Mouse (Mus musculus) stomach, postnatal 0 days (tissue): ENCODE measurements around the gene Gm5458. TPM values are rescaled to one million over a fixed set of nuclear protein-coding genes. Genes with fewer than 3 reads are reported as not detected.
"Not testable (repeated sequence)": the region's sequence is repeated elsewhere in the genome, so short reads cannot be mapped to it uniquely, and the experiment has no call there.

ENCODE experiments used
- ATAC-seq: fragments of 200-750 bp; cut with Nextera tagmentation; 2 replicates; pipeline ENCODE4 v1.8.0; 2017; ENCODE audit not compliant: low FRiP score, low TSS enrichment
- DNase-seq: peaks from one replicate; pipeline ENCODE4 v3.0.0-alpha.2; 2016; ENCODE audit warnings: low spot score
- H3K27ac ChIP-seq: fragments of 300-500 bp; sonication (generic); replicated peaks from 2 replicates; pipeline ENCODE4 v1.5.1; 2014; ENCODE audit warnings: mild to moderate bottlenecking, control low read depth
- H3K27me3 ChIP-seq: fragments of 300-500 bp; sonication (generic); 2 replicates; pipeline ENCODE4 v1.6.1; 2014; ENCODE audit warnings: low read length; ENCODE audit not compliant: control insufficient read depth, insufficient read depth
- H3K36me3 ChIP-seq: fragments of 300-500 bp; sonication (generic); 2 replicates; pipeline ENCODE4 v1.6.1; 2014; ENCODE audit warnings: low read length, mixed read lengths; ENCODE audit not compliant: control insufficient read depth, insufficient read depth
- H3K4me1 ChIP-seq: fragments of 300-500 bp; sonication (generic); replicated peaks from 2 replicates; pipeline ENCODE4 v1.6.1; 2014; ENCODE audit warnings: antibody characterized with exemption; ENCODE audit not compliant: control insufficient read depth, insufficient read depth
- H3K4me2 ChIP-seq: fragments of 300-500 bp; sonication (generic); replicated peaks from 2 replicates; pipeline ENCODE4 v1.6.1; 2014; ENCODE audit warnings: low read depth, mild to moderate bottlenecking, control low read depth, moderate library complexity
- H3K4me3 ChIP-seq: fragments of 300-500 bp; sonication (generic); 2 replicates; pipeline ENCODE4 v1.5.1; 2014; ENCODE audit warnings: low read depth, low read length, control low read depth
- H3K9ac ChIP-seq: fragments of 300-500 bp; sonication (generic); 2 replicates; pipeline ENCODE4 v1.6.1; 2014; ENCODE audit warnings: mild to moderate bottlenecking, low read length, control low read depth, mixed read lengths
- H3K9me3 ChIP-seq: fragments of 300-500 bp; sonication (generic); 2 replicates; pipeline ENCODE4 v1.6.1; 2016; ENCODE audit warnings: low read length; ENCODE audit not compliant: control insufficient read depth
- CTCF ChIP-seq: IDR thresholded peaks from 2 replicates; pipeline ENCODE4 v1.5.1; 2016; ENCODE audit warnings: antibody characterized with exemption, low read depth, mild to moderate bottlenecking, moderate library complexity
- EP300 ChIP-seq: optimal IDR thresholded peaks from 2 replicates; pipeline ENCODE3; 2016; ENCODE audit warnings: antibody characterized with exemption
- WGBS: fragments of 180-500 bp; shearing (Covaris S2); extraction: QIAGEN DNeasy Blood & Tissue Kit; methylation state at CpG from one replicate; pipeline ENCODE4 v1.1.7; 2014; 5-methylcytosine and 5-hydroxymethylcytosine counted together
- polyA plus RNA-seq: library from polyadenylated mRNA; unstranded; fragments of >200 nt; fragmentation: Nextera tagmentation; extraction: Ambion mirVana; gene quantifications from 2 replicates; pipeline ENCODE4 v1.2.1, GENCODE M21; 2015

Gene Gm5458
- not detected in 2 replicates for polyA plus RNA-seq

GRCm38 (mm10) chr14:19602481-19602880, at the start of gene Gm5458:
Gene Gm5458 (minus strand): TSS chr14:19602581.
- 92% methylated on average over 1 of the region's 2 CpGs for WGBS
- H3K4me3 ChIP-seq, H3K36me3 ChIP-seq, ATAC-seq, H3K27ac ChIP-seq, H3K27me3 ChIP-seq, H3K4me2 ChIP-seq, H3K9ac ChIP-seq, H3K4me1 ChIP-seq, H3K9me3 ChIP-seq, DNase-seq: not testable (repeated sequence)

DNA sequence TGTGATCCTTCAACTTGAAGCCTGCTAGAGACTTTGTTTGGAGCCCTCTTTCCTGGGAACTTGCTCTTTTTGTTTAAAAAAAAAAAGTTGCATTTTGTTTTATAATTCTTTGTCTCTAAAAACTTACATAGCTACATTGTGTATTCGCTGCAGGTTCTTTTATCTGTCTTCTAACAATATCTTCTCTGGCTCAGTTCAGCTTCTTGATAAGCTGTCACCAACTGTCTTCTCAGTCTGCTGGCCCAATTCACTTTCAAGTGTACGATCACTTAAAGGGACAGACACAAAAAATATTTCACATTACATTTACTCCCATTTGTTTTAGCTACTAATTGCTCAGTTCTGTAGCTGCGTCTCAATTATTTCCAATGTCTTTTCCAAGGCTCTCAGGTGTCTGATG, 43.9 kb upstream of the Gm5458 start:
- Histone ChIP-seq H3K27me3 (no peaks in the 10 kb centered on the region), H3K9me3 (no peaks in the 10 kb centered on the region), H3K9ac (no peak overlapping the region), H3K4me3 (no peak overlapping the region), H3K36me3 (no peaks in the 10 kb centered on the region), H3K4me2 (no peak overlapping the region), H3K27ac (no peak overlapping the region), H3K4me1 (no peaks in the 10 kb centered on the region)
- ATAC-seq, result no peak
- 81% methylated on average over 3 of the region's 3 CpGs for WGBS
- TF ChIP-seq CTCF (no peak), EP300 (no peak)
- DNase-seq, result no peak

- peak; percentile 19 for DNase-seq
- not testable (repeated sequence) for H3K9ac ChIP-seq, H3K36me3 ChIP-seq, H3K27ac ChIP-seq, ATAC-seq, H3K4me1 ChIP-seq, H3K27me3 ChIP-seq, H3K9me3 ChIP-seq
- TF ChIP-seq CTCF, result 0 out of 2 replicates have a peak, but pooled peaks have one; percentile 28
- under 1% methylated on average over 21 of the region's 62 CpGs for WGBS
- Histone ChIP-seq H3K4me2 (peak within 1 kb of the TSS; percentile 46), H3K4me3 (peak within 1 kb of the TSS; percentile 39)
Observed at GRCm38 (mm10) chr14:19584804-19585667, 17.3 kb downstream of the Gm5458 start, which contains the start of gene Gm2237. Gene Gm2237 (minus strand): TSS chr14:19585135.

DNA sequence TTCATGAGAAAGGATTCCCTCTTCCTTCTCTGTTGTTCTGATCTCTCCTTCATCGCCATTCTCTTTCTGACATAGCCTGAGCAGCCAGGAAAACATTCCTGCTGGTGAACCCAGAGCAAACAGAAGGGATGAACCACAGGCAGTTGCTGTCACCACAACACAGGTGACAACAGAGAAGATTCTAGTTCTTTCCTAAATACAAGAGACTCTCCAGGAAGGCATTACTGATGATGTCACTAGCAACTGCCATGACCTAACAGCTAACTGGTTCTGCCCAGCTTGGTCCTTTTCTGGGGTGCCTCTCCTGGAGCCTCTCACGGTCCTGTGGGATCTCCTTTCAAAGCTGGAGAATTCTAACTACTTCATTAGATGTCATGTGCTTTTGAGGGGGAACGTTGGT, 52.5 kb downstream of the Gm5458 start, which contains the start of gene Gm2244:
Gene Gm2244 (minus strand): TSS at position 101 of the 400 bp plus-strand sequence.
- not testable (repeated sequence) for H3K27ac ChIP-seq, H3K4me3 ChIP-seq, H3K4me1 ChIP-seq, H3K9ac ChIP-seq, H3K9me3 ChIP-seq, H3K4me2 ChIP-seq, H3K36me3 ChIP-seq, H3K27me3 ChIP-seq, ATAC-seq, DNase-seq
- WGBS, result 100% methylated on average over 1 of the region's 3 CpGs

Other genes with a start within 250 kb of the Gm5458 start
- gene Gm21738, start 183.7 kb downstream of the Gm5458 start, polyA plus RNA-seq, result 1.3 and 96.4 TPM in 2 replicates
- 0.06 and 0.30 TPM in 2 replicates for gene Gm2244, start 52.6 kb downstream of the Gm5458 start, polyA plus RNA-seq
- gene Gm2237, start 17.4 kb downstream of the Gm5458 start, polyA plus RNA-seq, result 0.63 and 0.94 TPM in 2 replicates
- 13.5 and 16.4 TPM in 2 replicates for gene Nid2, start 148.7 kb upstream of the Gm5458 start, polyA plus RNA-seq
- 157 TPM in 2 replicates for gene Rtraf, start 221.2 kb upstream of the Gm5458 start, polyA plus RNA-seq